Mouse (Mus musculus): ENCODE measurements around the gene 1700123O20Rik.

The 1700123O20Rik gene

DNA sequence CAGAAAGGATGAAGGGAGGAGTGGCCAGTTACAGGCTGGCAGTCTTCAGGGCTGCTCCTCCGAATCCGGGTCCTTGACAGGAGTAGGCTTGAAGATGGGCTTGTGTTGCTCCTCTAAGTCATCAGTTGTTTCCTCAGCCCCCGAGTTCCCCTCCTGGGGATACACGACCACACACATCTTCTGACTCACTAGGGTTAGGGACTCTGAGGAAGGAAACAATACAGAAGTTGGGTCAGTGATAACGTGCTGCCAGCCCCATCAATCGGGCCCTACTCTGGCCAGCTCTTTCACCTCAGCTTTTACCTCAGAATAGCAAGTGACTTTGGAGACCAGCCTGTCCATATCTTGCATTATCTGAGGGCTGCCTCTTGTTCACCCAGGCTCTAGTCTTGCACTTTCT lies 38.0 kb downstream of the 1700123O20Rik start:
- DNase-seq (ENCODE audit: low spot score): no peak

DNA sequence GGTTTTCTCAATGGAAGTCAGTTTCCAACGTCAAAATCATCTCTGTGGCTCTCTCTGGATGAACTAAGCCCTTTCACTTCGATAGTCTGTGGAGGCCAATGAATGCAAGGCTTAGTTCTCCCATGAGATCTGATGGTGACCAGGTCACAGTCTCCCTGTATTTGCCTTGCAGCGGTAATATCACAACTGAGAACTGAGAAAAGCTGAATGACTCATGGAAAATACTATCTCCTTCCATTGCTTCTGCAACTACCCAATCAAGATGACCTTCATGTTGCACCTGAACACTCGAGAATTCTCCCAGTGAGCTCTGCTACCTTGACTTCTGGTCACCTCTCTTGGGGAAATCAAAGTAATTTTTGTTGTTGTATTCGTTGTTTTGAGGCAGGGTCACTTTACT lies 41.5 kb downstream of the 1700123O20Rik start:
- no peak for DNase-seq (ENCODE audit: low spot score)

DNA sequence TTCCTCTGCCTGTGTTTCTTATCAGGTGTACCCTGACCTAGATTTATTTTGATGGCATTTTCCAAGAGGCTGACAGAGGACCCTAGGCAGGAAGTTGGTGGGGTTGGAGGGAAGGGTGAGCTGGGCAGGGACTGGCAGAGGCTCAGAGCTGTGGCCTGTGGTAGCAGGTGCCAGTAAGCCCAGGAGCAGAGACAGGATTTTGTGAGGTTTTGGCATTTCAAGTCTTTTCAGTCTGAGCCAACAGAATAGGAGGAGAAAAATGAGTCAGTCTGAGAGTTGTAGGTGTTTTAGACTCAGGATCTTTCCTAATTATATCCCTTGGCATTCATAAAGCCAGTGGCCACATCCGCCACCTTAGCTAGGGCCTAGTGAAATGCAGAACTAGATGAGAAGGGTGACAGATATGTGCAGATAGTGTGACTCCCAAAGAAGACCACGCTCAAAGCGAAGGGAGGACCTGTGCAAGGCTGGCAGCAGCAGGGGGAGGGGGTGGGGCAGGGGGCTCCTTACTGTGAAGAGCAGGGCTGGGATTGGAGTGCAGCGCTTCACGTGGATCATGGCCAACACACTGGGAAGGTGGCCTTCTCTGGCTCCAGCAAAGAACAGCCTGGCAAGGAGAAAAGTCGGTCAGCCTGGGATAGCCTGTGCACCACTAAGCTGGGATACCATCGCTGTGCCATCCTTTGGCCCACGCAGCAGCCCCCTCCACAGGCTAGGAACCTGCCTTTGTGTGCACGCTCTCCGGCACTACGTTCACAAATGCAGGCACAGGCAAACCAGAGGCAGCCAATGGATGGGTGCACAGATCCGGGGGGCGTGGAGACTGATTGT lies 43.0 kb downstream of the 1700123O20Rik start:
- no peak for DNase-seq (ENCODE audit: low spot score)

DNA sequence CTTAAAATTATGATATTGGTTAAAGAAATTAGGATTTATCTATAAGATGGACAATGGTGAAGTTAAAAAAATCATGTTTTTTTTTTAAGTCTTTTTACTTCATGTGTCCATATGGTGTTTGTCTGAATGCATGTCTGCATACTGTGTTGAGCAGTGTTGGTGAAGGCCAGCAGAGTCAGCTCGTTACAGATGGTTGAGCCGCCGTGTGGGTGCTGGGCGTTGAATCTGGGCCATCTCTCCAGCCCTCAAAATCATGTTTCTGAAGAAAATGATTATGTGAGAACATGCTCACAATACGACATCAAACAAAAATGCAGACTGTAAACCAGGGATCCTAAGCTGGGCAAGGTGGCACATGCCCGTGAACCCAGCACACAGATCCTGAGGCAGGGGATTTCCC lies 44.3 kb downstream of the 1700123O20Rik start:
- no peak for DNase-seq (ENCODE audit: low spot score)

- no peak for DNase-seq (ENCODE audit: low spot score)
Measured at GRCm38 (mm10) chr14:54732206-54732605, 46.2 kb downstream of the 1700123O20Rik start.

GRCm38 (mm10) chr14:54734004-54734403 lies 48.0 kb downstream of the 1700123O20Rik start:
- DNase-seq (ENCODE audit: low spot score): no peak

GRCm38 (mm10) chr14:54735221-54735620 lies 49.2 kb downstream of the 1700123O20Rik start:
- no peak for DNase-seq (ENCODE audit: low spot score)

GRCm38 (mm10) chr14:54736555-54737552 lies 50.8 kb downstream of the 1700123O20Rik start:
- DNase-seq (ENCODE audit: low spot score): no peak

GRCm38 (mm10) chr14:54737634-54738033 lies 51.6 kb downstream of the 1700123O20Rik start:
- DNase-seq (ENCODE audit: low spot score): no peak

Data from spleen, adult 12 weeks (tissue).